Mouse (Mus musculus) layer of hippocampus, postnatal 25 days (tissue): Measurements from ENCODE around the gene Chl1. TPM values are rescaled to one million over a fixed set of nuclear protein-coding genes. Genes with fewer than 3 reads are reported as not detected.

Source experiments
- DNase-seq, 2 experiments: peaks; one replicate each; pipeline ENCODE4 v3.0.0; 2022; ENCODE audit warnings: mixed read lengths in 2 of 2, low spot score in 1 of 2; ENCODE audit errors: extremely low spot score in 1 of 2
- total RNA-seq, 2 experiments: library from RNA; stranded (reverse); gene quantifications; 2 replicates each; pipeline ENCODE4 v1.2.3; 2021

The Chl1 gene
- 100 to 1,000 TPM; 162 to 167 TPM for total RNA-seq

GRCm38 (mm10) chr6:103510392-103511289, at the start of gene Chl1:
Gene Chl1, plus strand, starts transcription at chr6:103510586.
- DNase-seq: peak; percentile 39 to 49

GRCm38 (mm10) chr6:103465479-103466080, 44.8 kb upstream of the Chl1 start:
- no peak for DNase-seq

- no peak for DNase-seq
Observed at GRCm38 (mm10) chr6:103473316-103473715, 37.1 kb upstream of the Chl1 start.

GRCm38 (mm10) chr6:103487199-103487598, 23.2 kb upstream of the Chl1 start:
- DNase-seq: no peak

- DNase-seq: no peak
Observed at GRCm38 (mm10) chr6:103498404-103498803, 12.0 kb upstream of the Chl1 start.

GRCm38 (mm10) chr6:103504065-103504464, 6.3 kb upstream of the Chl1 start:
- DNase-seq: no peak

GRCm38 (mm10) chr6:103507751-103508575, 2.4 kb upstream of the Chl1 start:
- DNase-seq: no peak

- DNase-seq: no peak
Observed at GRCm38 (mm10) chr6:103509596-103509995, 790 bp upstream of the Chl1 start.

- peak in 1 of 2 experiments; percentile 38 for DNase-seq
Observed at GRCm38 (mm10) chr6:103511290-103511971, 1.0 kb downstream of the Chl1 start.

GRCm38 (mm10) chr6:103511972-103512565, 1.7 kb downstream of the Chl1 start:
- peak; percentile 66 to 72 for DNase-seq

- DNase-seq: no peak
Observed at GRCm38 (mm10) chr6:103512911-103513321, 2.5 kb downstream of the Chl1 start.

GRCm38 (mm10) chr6:103513621-103514241, 3.3 kb downstream of the Chl1 start:
- DNase-seq: no peak

- DNase-seq: no peak
Observed at GRCm38 (mm10) chr6:103514346-103514745, 4.0 kb downstream of the Chl1 start.

- no peak for DNase-seq
Observed at GRCm38 (mm10) chr6:103514756-103515155, 4.4 kb downstream of the Chl1 start.

GRCm38 (mm10) chr6:103519596-103519995, 9.2 kb downstream of the Chl1 start:
- no peak for DNase-seq

- no peak for DNase-seq
Observed at GRCm38 (mm10) chr6:103525326-103526024, 15.1 kb downstream of the Chl1 start.

GRCm38 (mm10) chr6:103526945-103527777, 16.8 kb downstream of the Chl1 start:
- DNase-seq: no peak

- no peak for DNase-seq
Observed at GRCm38 (mm10) chr6:103533048-103533447, 22.7 kb downstream of the Chl1 start.
